Mouse (Mus musculus): ENCODE measurements around the gene Gps1.

DNA sequence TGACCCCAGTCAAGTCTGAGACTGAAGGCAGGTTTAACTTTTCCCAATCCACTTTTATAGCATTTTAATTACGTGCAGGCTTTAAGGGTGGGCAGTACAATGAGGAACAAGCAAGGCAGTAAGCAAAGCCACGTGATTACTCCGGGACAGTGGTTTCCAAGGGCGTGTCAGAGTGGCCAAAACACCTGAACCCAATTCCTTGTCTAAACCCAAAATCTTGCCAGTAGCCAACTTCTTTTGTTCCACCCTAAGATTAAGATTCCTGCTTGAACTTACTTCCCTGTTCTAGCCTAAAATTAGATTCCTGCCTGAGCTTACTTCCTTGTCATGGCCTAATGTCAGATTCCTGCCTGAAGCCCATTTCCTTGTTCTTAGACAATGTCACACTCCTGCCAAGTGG is 36.1 kb upstream of the Gps1 start:
- TF ChIP-seq NRF1 (IDR thresholded peaks at IDR 0.05; ENCODE audit: low read depth, low read length) (no peak), CTCF (conservative IDR thresholded peaks at IDR 0.05 in 1 of 2, IDR thresholded peaks at IDR 0.05 in 1 of 2; ENCODE audit: low read depth in 2 of 2, low read length in 2 of 2) (no peak), ETS1 (conservative IDR thresholded peaks at IDR 0.05; ENCODE audit: low read depth, low read length) (no peak), POLR2AphosphoS2 (IDR thresholded peaks at IDR 0.05; ENCODE audit: low read depth, low read length) (no peak)

Measured in CH12.LX (cell line).